Mouse (Mus musculus): ENCODE measurements around the gene Kat2a.
A peak's percentile ranks its signal among the peaks of the same experiment; 100 is the strongest.

Gene Kat2a

GRCm38 (mm10) chr11:100735954-100736745 lies 23.9 kb upstream of the Kat2a start:
- peak in 1 of 2 experiments; percentile 41 for DNase-seq (ENCODE audit: low spot score in 2 of 2)

GRCm38 (mm10) chr11:100735134-100735865 lies 23.0 kb upstream of the Kat2a start:
- no peak for DNase-seq (ENCODE audit: low spot score in 2 of 2)

- no peak for DNase-seq (ENCODE audit: low spot score in 2 of 2)
These were observed 18.4 kb upstream of the Kat2a start for GRCm38 (mm10) chr11:100730477-100731205.

GRCm38 (mm10) chr11:100729976-100730375 lies 17.7 kb upstream of the Kat2a start:
- DNase-seq (ENCODE audit: low spot score in 2 of 2), result no peak

GRCm38 (mm10) chr11:100728601-100729000 lies 16.3 kb upstream of the Kat2a start:
- DNase-seq (ENCODE audit: low spot score in 2 of 2), result no peak

- no peak for DNase-seq (ENCODE audit: low spot score in 2 of 2)
These were observed 14.9 kb upstream of the Kat2a start for GRCm38 (mm10) chr11:100727201-100727600.

GRCm38 (mm10) chr11:100724919-100725512 lies 12.8 kb upstream of the Kat2a start:
- DNase-seq (ENCODE audit: low spot score in 2 of 2), result no peak

GRCm38 (mm10) chr11:100722493-100723028 lies 10.3 kb upstream of the Kat2a start:
- no peak for DNase-seq (ENCODE audit: low spot score in 2 of 2)

- no peak for DNase-seq (ENCODE audit: low spot score in 2 of 2)
These were observed 9.7 kb upstream of the Kat2a start for GRCm38 (mm10) chr11:100721776-100722492.

GRCm38 (mm10) chr11:100721254-100721653 lies 9.0 kb upstream of the Kat2a start:
- DNase-seq (ENCODE audit: low spot score in 2 of 2), result no peak

- no peak for DNase-seq (ENCODE audit: low spot score in 2 of 2)
These were observed 8.1 kb upstream of the Kat2a start for GRCm38 (mm10) chr11:100720345-100720744.

GRCm38 (mm10) chr11:100719893-100720292 lies 7.6 kb upstream of the Kat2a start:
- no peak for DNase-seq (ENCODE audit: low spot score in 2 of 2)

GRCm38 (mm10) chr11:100719312-100719711 lies 7.0 kb upstream of the Kat2a start:
- no peak for DNase-seq (ENCODE audit: low spot score in 2 of 2)

- no peak for DNase-seq (ENCODE audit: low spot score in 2 of 2)
These were observed 6.6 kb upstream of the Kat2a start for GRCm38 (mm10) chr11:100718866-100719265.

- DNase-seq (ENCODE audit: low spot score in 2 of 2), result no peak
These were observed 6.2 kb upstream of the Kat2a start for GRCm38 (mm10) chr11:100718462-100718861.

- DNase-seq (ENCODE audit: low spot score in 2 of 2), result no peak
These were observed 4.4 kb upstream of the Kat2a start for GRCm38 (mm10) chr11:100716649-100717048.

- no peak for DNase-seq (ENCODE audit: low spot score in 2 of 2)
These were observed 2.7 kb upstream of the Kat2a start for GRCm38 (mm10) chr11:100714948-100715347.

GRCm38 (mm10) chr11:100714534-100714915 lies 2.3 kb upstream of the Kat2a start:
- peak; percentile 67 to 72 for DNase-seq (ENCODE audit: low spot score in 2 of 2)

- peak; percentile 81 to 83 for DNase-seq (ENCODE audit: low spot score in 2 of 2)
These were observed 1.7 kb upstream of the Kat2a start, which contains the start of gene Hspb9 for GRCm38 (mm10) chr11:100713735-100714533. Hspb9 (plus strand) TSS chr11:100713850.

- no peak for DNase-seq (ENCODE audit: low spot score in 2 of 2)
These were observed 909 bp upstream of the Kat2a start for GRCm38 (mm10) chr11:100713174-100713573.

Measured in spleen, postnatal 36 days (tissue).